Mouse (Mus musculus): ENCODE data around the gene Pcif1. TPM values are rescaled to one million over a fixed set of nuclear protein-coding genes. Genes with fewer than 3 reads are reported as not detected.

The Pcif1 gene
- total RNA-seq, 2 experiments from 2014 or later = 43.5 to 48.8 TPM

GRCm38 (mm10) chr2:164916820-164917219, 37.7 kb downstream of the Pcif1 start:
- DNase-seq (ENCODE audit: low spot score in 2 of 2) = no peak

GRCm38 (mm10) chr2:164917371-164917770, 38.3 kb downstream of the Pcif1 start:
- no peak for DNase-seq (ENCODE audit: low spot score in 2 of 2)

- no peak for DNase-seq (ENCODE audit: low spot score in 2 of 2)
Measured at GRCm38 (mm10) chr2:164918325-164918724, 39.2 kb downstream of the Pcif1 start.

GRCm38 (mm10) chr2:164921984-164922383, 42.9 kb downstream of the Pcif1 start:
- DNase-seq (ENCODE audit: low spot score in 2 of 2) = no peak

- DNase-seq (ENCODE audit: low spot score in 2 of 2) = no peak
Measured at GRCm38 (mm10) chr2:164923291-164923690, 44.2 kb downstream of the Pcif1 start.

- DNase-seq (ENCODE audit: low spot score in 2 of 2) = peak; percentile 88 to 93
Measured at GRCm38 (mm10) chr2:164924100-164924857, 45.2 kb downstream of the Pcif1 start.

GRCm38 (mm10) chr2:164930706-164931581, 51.8 kb downstream of the Pcif1 start:
- no peak for DNase-seq (ENCODE audit: low spot score in 2 of 2)

- DNase-seq (ENCODE audit: low spot score in 2 of 2) = no peak
Measured at GRCm38 (mm10) chr2:164933534-164933933, 54.4 kb downstream of the Pcif1 start.

GRCm38 (mm10) chr2:164935991-164936390, 56.9 kb downstream of the Pcif1 start:
- no peak for DNase-seq (ENCODE audit: low spot score in 2 of 2)

GRCm38 (mm10) chr2:164938146-164939091, 59.3 kb downstream of the Pcif1 start:
- peak; percentile 37 to 42 for DNase-seq (ENCODE audit: low spot score in 2 of 2)

- no peak for DNase-seq (ENCODE audit: low spot score in 2 of 2)
Measured at GRCm38 (mm10) chr2:164939106-164939505, 60.0 kb downstream of the Pcif1 start.

GRCm38 (mm10) chr2:164940140-164940830, 61.2 kb downstream of the Pcif1 start, which contains the start of gene Mmp9:
Gene Mmp9, plus strand, starts transcription at chr2:164940780.
- DNase-seq (ENCODE audit: low spot score in 2 of 2) = no peak

- no peak for DNase-seq (ENCODE audit: low spot score in 2 of 2)
Measured at GRCm38 (mm10) chr2:164942692-164943290, 63.7 kb downstream of the Pcif1 start.

Other genes with a start within 250 kb of the Pcif1 start
- not detected for gene Wfdc16, start 240.5 kb upstream of the Pcif1 start, total RNA-seq (2021)
- not detected for gene Wfdc10, start 223.3 kb upstream of the Pcif1 start, total RNA-seq (2021)
- gene Wfdc9, start 222.7 kb upstream of the Pcif1 start, total RNA-seq (2021) = not detected
- gene Wfdc11, start 205.2 kb upstream of the Pcif1 start, total RNA-seq (2021) = not detected
- not detected for gene Wfdc13, start 194.2 kb upstream of the Pcif1 start, total RNA-seq (2021)
- not detected for gene Spint4, start 180.8 kb upstream of the Pcif1 start, total RNA-seq (2021)
- gene Spint5, start 164.0 kb upstream of the Pcif1 start, total RNA-seq (2021) = not detected
- gene Wfdc3, start 133.4 kb upstream of the Pcif1 start, total RNA-seq (2021) = 1 to 10 TPM; 1.5 TPM
- 10 to 100 TPM; 34.1 to 37.2 TPM for gene Dnttip1, start 133.3 kb upstream of the Pcif1 start, total RNA-seq (2021)
- gene Ube2c, start 109.4 kb upstream of the Pcif1 start, total RNA-seq (2021) = 1 to 10 TPM; 2.9 to 4.0 TPM
- not detected for gene Tnnc2, start 99.3 kb upstream of the Pcif1 start, total RNA-seq (2021)
- gene Snx21, start 93.5 kb upstream of the Pcif1 start, total RNA-seq (2021) = 10 to 100 TPM; 33.3 to 39.8 TPM
- gene Acot8, start 74.4 kb upstream of the Pcif1 start, total RNA-seq (2021) = 10 to 100 TPM; 26.4 to 28.1 TPM
- gene Zswim3, start 74.2 kb upstream of the Pcif1 start, total RNA-seq (2021) = 1 to 10 TPM; 6.0 to 8.3 TPM
- 10 to 100 TPM; 18.1 to 18.2 TPM for gene Zswim1, start 56.6 kb upstream of the Pcif1 start, total RNA-seq (2021)
- gene Spata25, start 50.8 kb upstream of the Pcif1 start, total RNA-seq (2021) = under 1 TPM in 1 of 2 experiments, not detected in 1; 0.67 TPM
- 10 to 100 TPM; 87.7 to 89.6 TPM for gene Ctsa, start 46.4 kb upstream of the Pcif1 start, total RNA-seq (2021)
- gene Neurl2, start 45.8 kb upstream of the Pcif1 start, total RNA-seq (2021) = 1 to 10 TPM; 3.9 to 4.1 TPM
- gene Pltp, start 21.6 kb upstream of the Pcif1 start, total RNA-seq (2021) = 100 to 1,000 TPM in 1 of 2 experiments, 10 to 100 TPM in 1; 72.5 to 107 TPM
- 10 to 100 TPM; 25.0 to 26.4 TPM for gene Zfp335, start 32.5 kb downstream of the Pcif1 start, total RNA-seq (2021)
- 1 to 10 TPM; 1.8 to 2.1 TPM for gene Mmp9, start 61.5 kb downstream of the Pcif1 start, total RNA-seq (2021)
- gene Slc12a5, start 81.5 kb downstream of the Pcif1 start, total RNA-seq (2021) = 100 to 1,000 TPM; 288 to 332 TPM
- gene Ncoa5, start 155.6 kb downstream of the Pcif1 start, total RNA-seq (2021) = 10 to 100 TPM; 53.2 to 57.4 TPM
- gene Cd40, start 176.3 kb downstream of the Pcif1 start, total RNA-seq (2021) = 1 to 10 TPM in 1 of 2 experiments, under 1 TPM in 1; 0.67 to 3.0 TPM
- not detected for gene 1700025C18Rik, start 211.4 kb downstream of the Pcif1 start, total RNA-seq (2021)